Mouse (Mus musculus): Measurements from ENCODE around the gene Arhgef19.

Arhgef19 gene

DNA sequence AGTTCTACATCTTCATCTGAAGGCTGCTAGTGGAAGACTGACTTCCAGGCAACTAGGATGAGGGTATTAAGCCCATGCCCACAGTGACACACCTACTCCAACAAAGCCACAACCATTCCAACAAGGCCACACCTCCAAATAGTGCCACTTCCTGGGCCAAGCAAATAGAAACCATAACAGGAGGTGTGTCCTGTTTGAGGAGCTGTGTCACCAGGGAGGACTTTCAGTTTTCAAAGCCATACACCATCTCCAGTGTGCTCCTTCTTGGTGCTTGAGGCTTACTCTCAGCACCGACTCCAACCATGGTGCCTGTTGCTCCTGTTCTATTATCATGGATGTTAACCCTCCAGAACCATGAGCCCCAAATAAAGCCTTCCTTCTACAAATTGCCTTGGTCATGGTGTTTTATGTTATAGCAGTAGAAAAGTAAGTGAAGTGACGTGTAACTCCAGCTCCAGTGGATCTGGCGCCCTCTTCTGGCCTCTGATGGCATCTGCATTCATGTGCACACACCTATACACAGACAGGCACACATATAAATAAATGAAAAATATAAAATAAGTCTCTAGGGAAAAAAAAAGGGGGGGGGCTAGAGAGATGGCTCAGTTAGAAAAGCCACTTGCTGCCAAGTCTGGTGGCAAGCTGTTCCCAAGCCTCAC lies 26.8 kb downstream of the Arhgef19 start:
- DNase-seq (ENCODE audit: low spot score), result no peak

DNA sequence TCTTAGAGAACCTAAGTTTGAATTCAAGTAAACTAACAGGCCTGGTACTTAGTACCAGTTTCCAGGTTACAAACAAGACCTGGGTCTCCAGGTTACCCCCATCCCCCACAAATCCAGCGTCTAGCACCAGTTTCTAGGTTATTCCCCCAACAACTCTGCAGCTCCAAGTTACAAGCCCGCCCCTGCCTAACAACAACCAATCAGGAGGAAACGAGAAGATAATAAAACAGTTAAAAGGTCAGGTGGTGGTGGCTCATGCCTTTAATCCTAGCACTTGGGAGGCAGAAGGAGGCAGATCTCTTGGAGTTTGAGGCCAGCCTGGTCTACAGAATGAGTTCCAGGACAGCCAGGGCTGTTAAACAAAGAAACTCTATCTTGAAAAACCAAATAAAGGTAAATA lies 28.0 kb downstream of the Arhgef19 start:
- no peak for DNase-seq (ENCODE audit: low spot score)

DNA sequence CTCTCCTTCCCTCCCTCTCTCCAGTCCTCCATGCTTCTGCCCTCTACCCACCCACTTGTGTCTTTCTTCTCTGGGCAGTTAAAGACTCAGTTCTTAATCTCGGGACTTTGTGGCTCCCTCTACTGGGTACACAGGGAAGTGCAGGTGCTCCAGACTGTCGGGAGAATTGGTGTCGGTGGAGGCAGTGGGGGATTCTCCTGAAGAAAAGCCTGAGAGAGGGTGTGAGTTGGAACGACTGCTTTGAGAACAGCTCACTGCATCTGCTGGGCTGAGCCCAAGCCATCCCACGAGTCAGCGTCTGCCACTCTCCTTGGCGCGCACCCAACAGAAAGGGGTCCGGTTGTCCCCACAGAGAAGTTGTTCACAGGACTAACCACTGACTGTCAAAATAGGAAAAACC lies 28.5 kb downstream of the Arhgef19 start:
- DNase-seq (ENCODE audit: low spot score), result peak; percentile 29

DNA sequence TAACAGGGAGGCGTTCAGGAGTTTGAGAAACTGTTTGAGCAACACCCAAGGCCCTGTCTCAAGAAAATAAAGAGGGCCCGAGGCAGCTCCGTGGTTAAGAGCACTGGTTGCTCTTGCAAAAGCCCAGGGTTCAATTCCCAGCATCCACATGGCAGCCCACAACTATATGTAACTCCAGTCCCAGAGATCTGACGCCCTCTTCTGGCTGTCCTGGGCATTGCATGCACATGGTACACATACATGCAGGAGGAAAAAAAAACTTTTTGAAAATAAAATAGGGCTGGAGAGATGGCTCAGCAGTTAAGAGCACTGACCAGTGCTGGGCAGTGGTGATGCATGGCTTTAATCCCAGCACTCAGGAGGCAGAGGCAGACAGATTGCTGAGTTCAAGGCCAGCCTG lies 29.1 kb downstream of the Arhgef19 start:
- no peak for DNase-seq (ENCODE audit: low spot score)

DNA sequence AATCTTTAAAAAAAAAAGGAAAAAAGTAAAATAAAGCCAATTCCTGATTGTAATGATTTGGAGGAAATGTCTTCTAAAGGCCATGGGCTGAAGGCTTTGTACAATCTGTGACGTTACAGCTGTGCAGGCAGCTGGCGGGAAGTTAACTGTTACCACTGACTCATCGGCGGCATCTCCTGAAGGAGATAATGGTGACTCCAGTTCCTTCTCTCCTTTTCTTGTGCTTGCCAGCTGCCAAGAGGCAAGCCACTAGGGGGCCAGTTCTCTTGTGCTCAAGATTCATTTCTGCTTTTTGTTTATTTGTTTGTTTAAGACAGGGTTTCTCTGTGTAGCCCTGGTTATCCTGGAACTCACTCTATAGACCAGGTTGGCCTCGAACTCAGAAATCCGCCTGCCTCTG lies 29.8 kb downstream of the Arhgef19 start:
- DNase-seq (ENCODE audit: low spot score), result no peak

DNA sequence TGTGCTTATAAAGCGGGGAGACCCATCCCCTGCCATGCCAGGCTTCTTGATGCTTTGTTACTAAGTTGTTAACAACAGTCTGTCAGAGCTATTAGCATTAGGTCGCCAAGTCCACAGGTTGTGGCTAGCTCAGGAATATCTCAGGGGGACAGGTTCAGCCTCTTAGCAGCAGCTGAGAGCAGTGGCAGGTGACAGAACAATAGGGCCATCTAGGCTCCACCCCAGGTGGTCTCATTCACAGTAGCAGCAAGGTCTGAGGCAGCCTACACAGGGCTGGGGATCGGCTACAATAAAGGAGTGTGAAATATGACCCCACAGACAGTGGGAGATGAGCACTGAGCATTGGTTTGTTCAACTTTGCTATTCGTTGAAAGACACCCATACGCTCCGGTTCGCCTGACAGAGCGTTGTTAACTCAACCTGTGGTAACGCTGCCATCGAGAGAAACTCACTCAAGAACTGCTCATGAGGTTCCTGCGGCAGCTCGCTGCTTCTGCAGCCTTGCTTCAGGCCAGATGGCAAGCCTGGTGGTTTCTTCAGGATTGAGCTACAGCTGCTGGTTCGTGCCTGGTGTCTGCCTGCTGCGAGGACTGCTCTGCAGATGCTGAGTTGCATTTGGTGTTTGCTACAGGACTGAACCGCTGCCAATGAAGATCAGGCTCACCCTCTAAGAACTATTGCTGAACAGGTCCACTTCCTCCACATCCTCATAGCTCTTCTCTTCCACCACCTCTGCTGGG lies 31.1 kb downstream of the Arhgef19 start:
- DNase-seq (ENCODE audit: low spot score), result no peak

DNA sequence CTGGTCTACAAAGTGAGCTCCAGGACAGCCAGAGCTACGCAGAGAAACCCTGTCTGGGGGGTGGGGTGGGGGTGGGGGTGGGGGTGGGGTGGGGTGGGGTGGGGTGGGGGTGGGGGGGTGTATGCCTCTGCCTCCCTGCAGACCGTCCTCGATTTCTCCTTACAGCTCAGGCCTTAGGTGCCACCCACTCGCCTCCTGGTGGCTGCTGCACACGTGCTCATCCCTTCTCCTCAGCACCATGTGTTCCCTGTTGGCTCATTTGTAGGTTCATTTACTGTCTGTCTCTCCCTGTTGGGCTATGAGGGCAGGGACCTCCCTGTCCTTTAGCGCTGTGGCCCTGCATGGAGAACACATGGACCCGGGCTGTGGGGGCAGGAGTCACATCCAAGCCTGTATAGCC lies 31.9 kb downstream of the Arhgef19 start:
- DNase-seq (ENCODE audit: low spot score), result no peak

DNA sequence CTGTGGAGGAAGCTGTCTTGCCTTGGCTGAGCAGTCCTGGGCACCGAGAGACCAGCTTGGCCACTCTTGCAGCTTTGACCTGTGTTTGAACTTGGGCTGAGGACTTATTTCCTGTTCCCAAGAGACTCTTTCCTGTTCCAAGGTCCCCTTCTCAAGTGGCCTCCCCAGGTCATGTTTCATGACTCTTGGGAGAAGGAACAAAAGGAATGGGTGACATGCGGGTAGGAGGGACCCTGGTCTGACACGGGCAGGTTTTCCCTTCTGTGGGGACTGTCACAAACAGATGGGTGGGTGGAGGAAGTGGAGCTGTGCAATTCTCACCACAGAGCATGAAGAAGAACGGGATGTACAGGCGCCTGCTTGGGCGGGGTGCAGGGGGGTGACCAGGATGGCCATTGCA lies 32.4 kb downstream of the Arhgef19 start:
- no peak for DNase-seq (ENCODE audit: low spot score)

DNA sequence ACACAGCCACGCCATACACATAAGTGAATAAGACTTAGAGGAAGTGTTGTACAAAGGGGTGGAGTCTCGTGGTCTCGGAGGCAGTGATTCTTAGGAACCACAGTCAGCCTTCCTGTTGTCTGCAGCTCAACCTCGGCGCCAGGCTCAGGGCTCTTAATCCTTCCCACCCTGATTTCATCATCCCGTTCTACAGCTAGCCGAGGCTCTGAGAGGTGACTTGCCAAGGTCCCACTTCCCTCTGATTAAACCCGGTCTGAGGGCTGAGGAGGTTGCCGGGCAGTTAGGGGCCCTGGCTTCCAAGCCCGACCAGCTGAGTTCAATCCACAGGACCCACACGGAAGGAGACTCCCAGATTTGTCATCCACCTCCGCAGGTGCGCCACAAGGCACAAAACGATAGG lies 33.6 kb downstream of the Arhgef19 start:
- no peak for DNase-seq (ENCODE audit: low spot score)

DNA sequence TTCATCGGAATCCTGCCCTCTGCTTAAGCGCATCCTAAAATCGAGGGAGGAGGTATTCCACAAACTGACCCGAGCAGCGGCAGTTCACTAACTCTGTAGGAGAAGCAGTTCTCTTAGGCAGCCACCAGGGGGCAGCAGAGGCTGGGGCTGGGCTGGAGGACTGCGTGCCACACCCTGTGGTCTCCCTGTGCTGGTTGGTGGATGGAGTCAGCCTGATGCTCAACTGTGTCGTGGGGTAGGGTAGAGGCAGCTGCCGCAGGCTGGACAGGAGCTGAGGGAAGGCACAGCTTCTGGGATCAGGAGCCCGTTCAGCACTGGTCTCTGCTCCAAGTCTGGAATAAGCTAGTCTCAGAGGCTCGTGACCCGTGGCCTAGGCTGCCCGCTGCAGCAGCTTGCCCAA lies 34.0 kb downstream of the Arhgef19 start:
- DNase-seq (ENCODE audit: low spot score), result peak; percentile 48

DNA sequence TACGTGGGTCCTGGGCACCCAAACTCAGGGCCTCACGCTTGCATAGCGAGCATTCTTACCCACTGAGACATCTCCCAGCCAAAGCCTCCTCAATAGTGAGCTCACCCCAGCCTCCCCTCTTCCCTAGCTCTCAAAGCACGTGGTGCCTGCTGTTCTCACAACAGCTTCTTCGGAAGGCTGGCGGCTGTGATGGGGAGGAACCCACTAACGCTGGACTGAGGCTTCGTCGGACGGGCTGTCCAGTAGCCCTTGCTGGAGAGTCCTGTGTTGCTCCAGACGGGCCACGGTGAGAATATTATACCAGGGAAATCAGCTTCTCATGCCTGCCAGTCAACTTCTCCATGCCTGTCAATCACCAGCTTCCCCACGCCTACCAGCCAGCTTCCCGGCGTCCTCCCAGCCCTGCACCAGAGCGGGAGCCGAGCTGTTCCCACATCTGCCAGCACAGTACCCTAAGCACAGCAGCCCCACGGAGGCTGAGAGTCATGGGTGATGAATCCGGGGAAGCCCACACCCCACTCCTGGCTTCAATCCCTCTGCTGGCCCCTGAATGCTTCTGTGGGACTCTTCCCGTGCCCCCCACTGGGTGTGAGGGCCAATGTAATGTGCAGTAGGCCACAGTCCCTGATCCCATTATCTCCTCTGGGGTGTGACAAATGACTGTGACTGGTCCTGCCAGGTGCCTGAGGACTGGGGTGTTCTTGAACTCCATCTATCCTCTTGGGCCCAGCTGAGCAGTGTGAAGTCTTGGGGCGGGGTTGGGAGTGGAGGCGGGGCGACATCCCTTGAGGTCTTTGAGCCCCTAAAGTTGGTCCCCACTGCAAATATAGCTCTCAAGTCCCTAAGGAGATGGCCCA lies 35.4 kb downstream of the Arhgef19 start:
- DNase-seq (ENCODE audit: low spot score), result no peak

DNA sequence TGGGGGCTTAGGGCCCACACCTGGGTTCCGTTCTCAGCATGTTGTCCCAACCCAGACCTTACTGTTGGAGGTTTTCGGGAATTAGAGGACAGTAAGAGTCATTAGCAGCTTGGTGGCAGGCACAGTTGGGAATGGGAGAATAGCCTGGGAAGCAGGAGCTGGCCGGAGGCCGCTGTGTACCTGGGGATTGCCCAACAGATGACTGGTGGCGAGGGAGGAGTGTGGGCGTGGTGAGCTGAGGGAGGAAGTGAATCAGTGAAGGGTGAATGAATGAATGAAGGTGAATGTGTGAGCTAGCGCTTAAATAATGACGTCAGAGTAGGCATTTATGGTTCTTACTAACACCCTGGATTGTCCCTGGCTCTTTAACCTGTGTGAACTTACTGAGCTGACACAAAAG lies 37.9 kb downstream of the Arhgef19 start:
- no peak for DNase-seq (ENCODE audit: low spot score)

DNA sequence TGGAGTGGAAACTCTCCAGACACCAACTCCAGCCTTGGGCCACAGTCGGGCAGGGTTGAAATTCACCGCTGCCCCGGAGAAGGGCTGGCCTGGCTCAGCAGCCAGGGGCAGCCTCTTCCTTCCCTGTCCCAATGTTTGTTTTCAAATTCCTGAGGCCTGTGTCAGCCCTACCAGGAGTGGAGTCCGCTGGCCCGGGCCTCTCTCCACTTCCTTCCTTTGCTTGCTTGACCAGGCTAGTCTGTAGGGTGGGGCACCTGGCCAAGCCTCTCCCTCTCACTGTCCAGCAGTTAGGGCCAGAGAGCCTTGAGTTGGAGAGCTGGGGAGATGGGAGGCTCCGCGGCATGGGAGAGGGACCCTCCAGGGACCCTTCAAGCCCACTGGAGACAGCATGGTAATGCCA lies 38.9 kb downstream of the Arhgef19 start:
- DNase-seq (ENCODE audit: low spot score), result no peak

DNA sequence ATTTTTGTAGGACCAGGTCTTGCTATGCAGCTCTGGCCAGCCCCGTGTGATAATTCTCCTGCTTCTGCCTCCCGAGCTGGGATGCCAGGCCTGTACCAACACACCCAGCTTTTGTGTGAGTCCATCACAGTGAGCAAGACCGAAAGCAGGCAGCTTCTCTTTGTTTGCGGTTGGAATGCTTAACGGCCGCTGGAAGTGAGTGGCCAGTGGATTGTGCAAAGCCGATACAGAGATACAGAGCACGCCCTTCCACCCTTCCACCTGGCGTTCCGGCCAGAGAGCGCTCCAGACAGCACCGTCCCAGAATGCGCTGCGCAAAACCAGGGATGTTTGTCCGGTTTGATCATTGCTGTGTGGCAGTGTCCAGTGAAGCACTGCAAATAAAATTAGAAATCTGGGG lies 40.0 kb downstream of the Arhgef19 start:
- no peak for DNase-seq (ENCODE audit: low spot score)

DNA sequence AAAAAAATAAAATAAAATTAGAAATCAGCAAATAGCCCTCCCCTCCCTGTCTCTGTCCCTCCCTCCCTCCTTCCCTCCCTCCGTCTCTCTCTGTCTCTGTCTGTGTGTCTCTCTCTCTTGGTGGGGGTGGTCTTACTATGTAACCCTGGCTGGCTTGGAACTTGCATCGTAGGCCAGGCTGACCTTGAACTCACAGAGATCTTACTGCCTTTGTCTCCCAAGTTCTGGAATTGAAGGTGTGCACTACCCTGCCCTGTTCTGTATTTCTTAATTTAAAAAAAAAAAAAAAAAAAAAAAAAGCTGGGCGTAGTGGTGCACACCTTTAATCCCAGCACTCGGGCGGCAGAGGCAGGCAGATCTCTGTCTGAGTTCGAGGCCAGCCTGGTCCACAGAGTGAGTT lies 40.5 kb downstream of the Arhgef19 start:
- no peak for DNase-seq (ENCODE audit: low spot score)

DNA sequence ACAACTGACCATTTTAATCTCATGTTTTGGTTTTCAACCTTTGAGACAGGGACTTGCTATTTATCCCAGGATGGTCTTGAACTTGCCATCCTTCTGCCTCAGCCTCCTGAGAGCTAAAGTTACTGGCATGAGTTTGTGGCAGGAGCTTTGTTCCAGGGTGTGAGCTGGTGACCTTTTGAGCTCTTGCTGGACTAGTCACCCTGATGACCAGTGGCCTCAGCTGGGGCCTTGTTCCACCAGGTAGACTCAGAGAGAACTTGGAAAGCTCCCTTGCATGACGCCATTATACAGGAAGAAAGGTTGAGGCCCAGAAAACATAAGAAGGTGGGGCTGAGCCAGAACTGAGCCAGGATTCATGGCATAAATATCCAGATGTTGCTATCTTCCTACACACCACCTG lies 41.2 kb downstream of the Arhgef19 start:
- no peak for DNase-seq (ENCODE audit: low spot score)

DNA sequence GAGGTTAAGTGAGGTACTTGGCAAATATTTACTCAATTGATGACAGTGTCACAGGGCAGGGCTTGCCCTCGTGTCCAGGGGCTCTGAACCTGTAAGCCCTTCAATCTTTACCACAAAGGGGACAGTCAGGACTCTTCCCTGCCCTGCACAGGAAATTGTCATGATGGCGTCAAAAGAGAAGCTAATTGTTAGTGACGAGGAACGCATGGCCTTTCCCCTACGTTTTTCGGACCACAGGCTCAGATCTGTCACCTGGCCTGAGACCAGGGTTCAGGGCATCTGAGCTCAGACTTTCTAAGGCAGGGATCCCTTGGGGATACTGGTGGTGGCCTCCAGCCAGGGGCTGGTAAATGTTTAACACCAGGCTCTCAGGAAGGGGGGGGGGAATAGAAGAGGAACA lies 41.9 kb downstream of the Arhgef19 start:
- DNase-seq (ENCODE audit: low spot score), result no peak

DNA sequence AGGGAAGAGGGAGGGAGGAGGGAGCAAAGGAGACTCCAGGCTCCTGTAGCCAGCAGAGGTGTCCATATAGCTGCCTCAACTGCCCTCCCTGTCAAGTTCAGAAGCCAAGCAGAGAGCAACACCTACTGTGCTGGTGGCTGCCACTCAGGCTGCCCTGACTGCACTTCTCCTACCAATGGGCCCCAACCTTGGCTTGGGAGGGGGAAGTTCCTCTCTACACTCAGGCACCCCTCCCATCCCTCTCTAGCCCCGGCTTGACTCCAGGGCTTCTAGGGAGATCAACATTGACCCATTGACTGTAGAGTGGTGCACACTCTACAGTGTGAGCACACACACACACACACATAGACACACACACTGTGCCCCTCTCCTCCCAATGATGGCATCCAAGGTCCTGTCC lies 42.3 kb downstream of the Arhgef19 start:
- no peak for DNase-seq (ENCODE audit: low spot score)

DNA sequence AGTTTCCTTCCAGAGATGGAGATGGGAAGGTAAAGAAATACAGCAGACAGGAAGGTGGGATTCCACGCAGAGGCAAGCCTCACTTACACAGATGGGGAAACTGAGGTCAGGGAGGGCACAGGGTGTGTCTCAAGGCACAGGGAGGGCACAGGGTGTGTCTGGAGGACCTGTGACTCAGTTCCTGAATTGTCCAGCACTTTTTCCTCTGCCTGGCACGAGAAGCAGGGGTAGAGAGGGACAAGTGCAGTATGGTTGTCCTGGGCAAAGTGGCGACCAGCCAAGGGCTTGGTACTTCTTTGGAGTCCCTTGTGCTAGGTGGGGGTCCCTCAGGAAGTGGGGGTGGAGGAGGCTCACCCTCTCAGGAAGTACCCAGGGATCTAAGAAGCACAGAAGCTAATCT lies 42.8 kb downstream of the Arhgef19 start:
- no peak for DNase-seq (ENCODE audit: low spot score)

DNA sequence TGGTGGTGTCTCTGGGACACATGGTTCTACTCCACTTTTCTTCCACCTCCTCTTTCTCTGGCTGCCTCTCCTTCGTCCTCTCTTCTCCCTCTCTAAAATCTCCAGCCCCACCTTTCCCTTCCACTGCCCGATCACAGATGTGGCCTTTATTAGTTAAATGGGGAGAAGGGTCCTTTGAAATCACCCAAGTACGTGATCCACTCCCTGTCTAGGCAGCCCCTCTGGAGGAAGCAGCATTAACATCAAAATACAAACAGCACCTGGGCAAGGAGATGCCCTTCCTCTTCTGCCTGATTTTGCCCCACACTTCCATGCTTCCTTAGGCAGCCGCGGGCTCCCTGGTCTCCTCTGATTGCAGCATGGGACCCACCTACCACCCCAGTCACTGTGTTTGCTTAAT lies 43.3 kb downstream of the Arhgef19 start:
- DNase-seq (ENCODE audit: low spot score), result no peak

DNA sequence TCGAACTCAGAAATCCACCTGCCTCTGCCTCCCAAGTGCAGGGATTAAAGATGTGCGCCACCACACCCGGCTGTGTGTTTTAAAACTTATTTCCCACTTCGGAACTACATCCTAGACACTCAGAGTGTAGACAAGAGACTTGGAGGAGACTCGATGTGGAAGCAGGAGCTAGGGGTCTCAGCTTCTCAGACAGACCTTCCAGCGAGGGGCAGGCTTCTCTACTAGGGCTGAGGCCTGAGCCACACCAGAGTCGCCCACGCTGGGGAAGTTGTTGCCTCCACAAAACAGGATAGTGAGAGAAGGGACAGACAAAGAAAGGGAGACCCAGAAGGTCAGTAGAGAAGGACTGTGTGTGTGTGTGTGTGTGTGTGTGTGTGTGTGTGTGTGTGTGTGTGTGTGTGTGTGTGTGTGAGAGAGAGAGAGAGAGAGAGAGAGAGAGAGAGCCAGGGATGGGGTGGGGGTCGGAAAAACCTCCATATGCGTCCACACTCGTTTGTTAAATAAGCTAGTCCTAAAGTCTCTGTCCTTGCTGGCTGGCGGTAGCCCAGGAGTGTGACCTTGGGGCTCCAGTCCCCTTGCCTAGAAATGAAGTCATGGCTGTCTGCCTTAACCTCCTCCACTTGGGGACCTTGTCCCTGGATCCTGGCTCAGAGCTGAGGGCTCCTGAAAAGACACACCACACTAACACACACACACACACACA lies 44.0 kb downstream of the Arhgef19 start:
- no peak for DNase-seq (ENCODE audit: low spot score)

DNA sequence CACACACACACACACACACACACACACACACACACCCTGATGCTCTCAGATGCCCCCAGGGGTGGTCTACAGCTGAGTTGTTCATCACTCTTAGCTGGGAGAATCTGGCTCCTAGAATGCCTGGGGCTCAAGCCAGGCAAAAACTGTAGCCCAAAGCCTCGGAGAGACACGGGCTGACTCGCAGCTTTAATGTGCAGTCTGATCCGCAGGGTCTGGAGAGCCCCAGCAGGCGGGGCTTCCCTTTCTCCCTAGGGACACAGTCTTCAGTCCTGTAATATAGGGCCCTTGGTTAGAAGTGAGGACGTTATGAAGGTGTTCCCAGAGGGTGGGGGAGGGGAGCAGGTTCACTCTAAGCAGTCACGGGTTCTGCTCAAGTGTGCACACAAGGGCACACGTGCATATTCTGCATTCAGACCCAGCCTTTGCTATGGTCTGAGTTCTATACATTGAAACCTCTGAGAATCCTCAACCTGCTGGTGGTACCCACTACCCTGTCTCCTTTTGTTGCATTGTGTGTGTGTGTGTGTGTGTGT lies 44.6 kb downstream of the Arhgef19 start:
- no peak for DNase-seq (ENCODE audit: low spot score)
